Mouse (Mus musculus) frontal cortex, postnatal 25 days (tissue): ENCODE results near the gene Psmd7.

Experiments
- DNase-seq, 2 experiments: peaks; one replicate each; pipeline ENCODE4 v3.0.0; 2022; ENCODE audit warnings: low spot score in 2 of 2

Psmd7 gene

DNA sequence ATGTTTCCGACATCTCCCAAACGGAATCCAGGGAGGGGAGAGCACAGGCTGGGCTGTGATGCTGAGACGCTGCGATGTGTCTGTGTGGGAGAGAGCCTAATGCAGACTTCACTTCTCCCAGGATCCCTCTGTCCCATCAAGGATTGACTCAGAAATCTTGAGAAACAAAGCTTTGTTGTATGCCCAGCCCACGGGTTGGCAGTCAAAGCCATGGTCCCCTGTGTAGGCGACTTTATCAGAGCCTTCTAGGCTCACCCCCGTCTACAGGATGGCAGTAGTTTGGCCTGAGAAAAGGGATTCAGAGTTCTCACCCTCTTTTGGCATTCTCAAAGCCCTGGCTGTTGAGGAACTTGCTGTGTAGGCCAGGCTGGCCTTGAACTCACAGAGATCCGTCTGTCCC is 9.7 kb downstream of the Psmd7 start:
- no peak for DNase-seq

DNA sequence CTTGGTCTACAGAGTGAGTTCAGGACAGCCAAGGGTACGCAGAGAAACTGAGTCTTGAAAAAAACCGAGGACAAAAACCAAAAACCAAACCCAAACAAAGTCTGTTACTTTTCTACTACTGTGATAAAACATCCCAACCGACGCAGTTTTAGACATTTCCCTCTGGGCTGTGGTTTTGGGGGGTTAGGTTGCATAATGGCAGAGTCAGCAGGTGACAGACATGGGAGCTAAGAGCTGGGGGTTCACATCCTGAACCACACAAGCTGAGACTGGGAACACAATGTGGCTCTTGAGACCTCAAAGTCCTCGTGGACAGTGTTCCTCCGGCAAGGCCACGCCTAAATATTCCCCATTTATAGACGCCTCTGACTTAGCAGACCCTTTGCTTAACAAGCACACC is 10.1 kb downstream of the Psmd7 start:
- no peak for DNase-seq

DNA sequence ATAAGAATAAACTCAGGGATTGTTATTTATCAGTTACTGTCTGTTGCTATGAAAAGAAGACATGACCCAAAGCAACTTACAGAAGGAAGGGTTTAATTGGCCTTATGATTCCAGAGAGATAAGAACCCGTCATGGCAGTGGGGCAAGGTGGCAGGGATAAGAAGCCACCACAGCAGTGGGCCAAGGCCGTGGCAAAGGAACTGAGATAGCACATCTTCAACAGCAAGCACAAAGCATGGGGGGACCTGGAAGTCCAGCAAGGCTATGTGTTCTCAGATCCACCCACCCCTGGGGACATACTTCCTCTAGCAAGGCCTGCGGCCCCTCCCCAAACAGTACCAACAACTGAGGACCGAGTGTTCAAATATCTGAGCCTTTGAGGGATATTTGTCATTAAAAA is 10.6 kb downstream of the Psmd7 start:
- DNase-seq: no peak

DNA sequence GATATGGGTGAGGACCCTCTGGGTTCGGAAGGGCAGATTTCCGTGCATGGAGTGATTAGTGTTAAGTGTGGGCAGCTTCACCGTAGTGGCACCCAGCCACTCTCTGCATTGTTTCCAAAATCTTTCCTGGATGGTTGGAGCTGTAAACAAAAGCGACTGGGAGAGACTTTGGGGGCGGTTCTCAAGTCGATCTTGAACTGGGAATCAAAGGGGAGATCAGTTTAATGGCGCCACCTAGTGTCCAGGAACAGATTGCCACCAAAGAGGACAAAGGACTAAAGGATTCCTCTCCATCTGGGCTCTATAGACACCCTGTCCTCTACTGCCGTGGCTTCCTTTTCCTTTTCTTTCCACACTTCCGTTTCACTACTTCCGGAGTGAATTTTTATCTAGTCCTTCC is 11.6 kb downstream of the Psmd7 start:
- DNase-seq: peak; percentile 72 to 76

DNA sequence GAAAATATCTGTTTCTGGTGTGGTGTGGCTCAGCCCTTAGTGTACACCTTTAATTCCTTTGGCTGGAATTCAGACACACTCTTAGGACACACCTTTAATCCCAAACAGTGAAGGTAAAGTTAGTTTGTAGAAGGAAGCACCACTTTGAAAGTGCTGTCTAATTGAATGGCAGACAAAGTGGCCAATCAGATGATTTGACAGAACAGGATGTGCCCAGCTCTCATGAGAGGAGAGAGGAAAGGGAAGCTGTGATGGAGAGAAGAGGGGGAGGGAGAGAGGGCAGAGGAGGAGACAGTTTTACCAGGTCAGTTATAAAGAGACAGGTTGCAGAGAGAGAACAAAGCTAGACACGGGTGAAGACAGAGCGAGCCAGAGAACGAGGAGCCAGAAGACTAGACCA is 13.5 kb downstream of the Psmd7 start:
- DNase-seq: no peak

DNA sequence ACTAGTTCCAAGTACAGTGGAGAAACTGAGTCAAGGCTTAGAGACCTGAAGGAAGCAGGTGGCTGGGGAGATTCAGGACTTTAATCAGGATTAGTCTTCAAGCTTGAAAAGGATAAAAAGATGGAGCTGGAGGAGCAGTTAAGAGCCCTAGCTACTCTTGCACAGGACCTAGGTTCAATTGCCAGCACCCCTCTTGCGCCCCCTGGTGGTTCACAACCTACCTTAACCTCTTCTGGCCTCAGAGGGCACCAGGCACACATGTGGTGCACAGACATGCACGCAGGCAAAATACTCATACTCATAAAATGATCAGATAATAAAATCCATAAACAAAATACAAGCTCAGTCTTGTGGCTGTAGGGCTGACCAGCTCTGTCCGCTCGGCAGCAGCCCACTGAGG is 15.8 kb downstream of the Psmd7 start:
- DNase-seq: peak; percentile 61 to 64

DNA sequence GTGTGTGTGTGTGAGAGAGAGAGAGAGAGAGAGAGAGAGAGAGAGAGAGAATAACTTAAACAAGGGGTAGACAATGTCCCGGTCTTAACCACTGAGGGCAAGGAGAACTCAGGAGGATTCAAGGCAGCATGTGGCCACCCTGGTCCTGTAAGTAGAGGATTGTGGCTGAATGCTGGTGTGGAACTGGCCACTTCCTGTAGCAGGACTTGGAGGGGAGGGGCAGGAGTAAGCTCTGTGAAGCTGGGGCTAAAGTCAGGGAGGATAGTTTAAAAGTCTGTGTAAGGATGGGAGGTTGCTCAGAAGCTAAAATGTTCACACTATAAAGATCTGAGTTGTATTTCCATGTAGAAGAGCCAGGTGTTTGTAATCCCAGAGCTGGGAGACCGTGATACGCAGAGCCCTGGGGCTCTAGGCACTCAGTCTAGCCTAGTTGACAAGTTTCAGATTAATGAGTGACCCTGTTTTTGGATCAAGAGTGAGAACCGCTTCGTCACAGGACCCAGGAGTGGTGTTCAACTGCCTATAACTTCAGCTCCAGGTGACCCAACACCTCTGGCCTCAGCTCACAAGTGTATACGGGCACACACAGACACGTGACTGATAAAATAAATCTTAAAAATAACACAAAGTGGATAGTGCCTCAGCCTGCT is 16.7 kb downstream of the Psmd7 start:
- no peak for DNase-seq

DNA sequence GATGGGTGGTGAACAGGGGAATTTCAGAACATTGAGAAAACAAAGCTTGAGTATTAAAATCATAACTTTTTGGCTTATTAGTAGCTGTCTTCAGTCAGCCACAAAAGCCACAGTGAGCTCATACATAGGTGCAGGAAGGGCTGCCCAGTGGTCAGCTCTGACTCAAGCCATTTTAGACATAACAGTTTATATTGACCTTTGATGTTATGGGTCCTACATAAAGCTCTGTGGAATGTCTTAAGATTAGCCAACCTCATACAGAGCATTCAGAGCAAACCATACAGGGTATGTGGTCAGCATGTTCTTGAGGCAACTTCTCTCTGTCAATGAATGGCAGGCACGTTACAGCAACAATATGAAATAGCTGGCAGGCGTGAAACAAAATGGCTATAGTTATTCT is 17.2 kb downstream of the Psmd7 start:
- no peak for DNase-seq

DNA sequence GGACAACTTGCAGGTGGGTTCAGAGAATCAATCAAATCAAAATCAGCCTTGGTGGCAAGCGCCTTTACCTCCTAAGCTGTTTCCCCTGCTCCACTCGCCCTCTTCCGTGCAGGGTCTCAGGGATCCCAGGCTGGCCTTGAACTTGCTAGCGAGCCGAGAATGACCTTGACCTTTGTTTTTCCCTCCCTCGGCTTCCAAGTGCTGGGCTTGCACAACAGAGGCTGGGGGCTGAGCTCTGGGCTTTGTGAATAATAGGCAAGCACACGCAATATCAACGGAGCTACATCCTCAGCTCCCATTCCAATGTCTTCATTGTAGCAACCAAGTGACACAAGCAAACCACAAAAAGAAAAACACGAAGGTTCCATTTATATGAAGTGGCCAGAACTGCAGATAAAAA is 26.1 kb downstream of the Psmd7 start:
- no peak for DNase-seq

DNA sequence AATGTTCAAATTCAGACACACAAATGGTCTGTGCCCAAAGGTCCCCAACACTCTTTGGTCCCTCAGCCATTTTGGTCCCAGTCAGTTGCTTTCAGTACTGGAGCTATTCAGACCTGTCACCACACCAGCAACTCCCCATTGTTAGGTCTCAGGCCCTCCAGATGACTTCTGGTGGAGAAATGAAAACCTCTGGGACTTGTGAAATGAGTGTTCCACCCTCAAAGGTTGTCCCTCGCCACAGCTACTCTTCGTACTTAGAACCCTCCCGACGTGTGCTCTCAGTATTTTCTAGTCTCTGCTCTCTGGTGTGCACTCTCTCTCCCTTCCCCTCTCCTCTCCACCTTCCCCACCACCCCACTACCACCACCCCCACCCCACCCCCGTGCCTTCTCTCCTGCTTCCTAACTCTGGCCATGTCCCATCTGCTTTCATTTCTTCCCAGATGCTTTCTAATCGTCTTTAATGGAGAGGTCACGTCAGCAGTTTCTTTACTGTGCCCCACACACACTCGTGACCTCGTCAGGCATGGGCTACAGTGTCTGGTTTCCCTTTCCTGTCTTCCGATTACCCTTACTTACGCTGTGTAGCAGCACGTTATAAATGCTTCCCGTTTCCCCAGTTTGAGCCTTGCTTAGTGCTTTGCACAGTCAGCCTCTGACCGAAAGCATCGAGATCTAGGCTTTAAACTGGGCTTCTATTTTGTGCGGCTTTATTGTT is 27.3 kb downstream of the Psmd7 start:
- no peak for DNase-seq

DNA sequence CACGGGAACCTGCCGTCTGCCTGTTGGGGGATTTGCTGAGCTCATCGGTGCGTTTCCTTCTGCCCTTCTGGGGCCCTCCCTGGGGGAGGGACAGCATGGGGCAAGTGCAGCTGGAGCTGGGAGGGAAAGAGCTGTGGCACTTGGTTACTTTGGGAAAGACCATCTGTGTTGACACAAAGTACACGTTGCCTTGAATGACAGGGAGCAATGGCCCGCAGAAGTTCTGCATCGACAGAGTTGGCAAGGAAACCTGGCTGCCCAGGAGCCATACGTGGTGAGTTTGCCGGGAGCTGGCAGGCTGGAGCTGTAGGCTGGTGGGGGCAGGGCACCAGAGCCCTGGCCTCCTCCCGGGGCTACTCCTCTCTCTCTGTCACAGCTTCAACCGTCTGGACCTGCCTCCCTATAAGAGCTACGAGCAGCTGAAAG is 31.7 kb downstream of the Psmd7 start:
- no peak for DNase-seq

DNA sequence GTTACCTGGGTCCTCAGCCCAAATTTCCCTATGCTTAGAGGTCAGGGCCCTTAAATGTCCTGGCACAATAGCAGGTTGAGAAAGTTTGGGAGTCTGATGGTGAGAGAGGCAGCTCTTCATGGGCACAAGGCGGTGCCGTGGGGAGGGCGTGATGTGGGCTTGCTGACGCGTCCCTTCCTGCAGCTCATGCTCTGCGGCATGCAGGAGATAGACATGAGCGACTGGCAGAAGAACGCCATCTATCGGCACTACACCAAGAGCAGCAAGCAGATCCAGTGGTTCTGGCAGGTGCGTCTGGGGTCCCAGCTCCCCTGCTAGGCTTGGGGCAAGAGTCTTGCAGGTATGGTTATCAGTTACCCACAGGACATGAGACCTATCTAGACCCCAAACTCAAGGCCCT is 33.0 kb downstream of the Psmd7 start:
- DNase-seq: no peak

DNA sequence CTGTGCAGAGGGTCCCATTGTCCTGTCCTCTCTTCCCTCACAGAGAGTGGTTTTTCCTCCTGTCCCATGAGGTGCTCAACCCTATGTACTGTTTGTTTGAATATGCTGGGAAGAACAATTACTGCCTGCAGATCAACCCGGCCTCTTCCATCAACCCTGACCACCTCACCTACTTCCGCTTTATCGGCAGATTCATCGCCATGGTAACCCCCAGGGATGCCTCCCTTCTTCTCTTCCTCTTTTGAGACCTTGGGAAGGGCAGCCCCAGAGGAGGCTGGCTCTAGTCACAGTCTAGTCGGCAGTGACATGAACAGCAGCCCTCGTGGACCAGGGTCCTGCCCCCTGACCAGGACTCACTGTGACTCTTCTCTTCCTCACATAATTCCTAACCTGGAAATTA is 36.0 kb downstream of the Psmd7 start:
- no peak for DNase-seq

DNA sequence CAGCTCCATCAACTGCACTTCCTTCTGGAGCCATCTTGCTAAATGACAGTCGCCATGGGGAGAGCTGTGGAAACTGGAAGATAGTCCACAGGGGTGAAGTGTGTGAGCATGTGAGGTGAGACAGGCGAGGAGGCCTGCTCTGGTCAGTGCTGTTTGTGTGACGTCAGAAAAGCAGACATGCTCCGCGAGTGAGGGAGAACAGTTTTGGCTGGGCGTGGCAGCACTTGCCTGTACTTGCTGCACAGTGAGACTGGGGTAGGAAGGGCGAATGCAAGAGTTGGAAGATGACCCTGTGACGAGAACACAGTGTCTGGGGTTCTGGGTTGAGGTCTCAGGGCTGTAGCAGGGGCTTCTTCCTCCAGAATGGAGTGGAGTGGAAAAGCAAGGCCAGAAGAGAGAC is 41.4 kb downstream of the Psmd7 start:
- DNase-seq: no peak

DNA sequence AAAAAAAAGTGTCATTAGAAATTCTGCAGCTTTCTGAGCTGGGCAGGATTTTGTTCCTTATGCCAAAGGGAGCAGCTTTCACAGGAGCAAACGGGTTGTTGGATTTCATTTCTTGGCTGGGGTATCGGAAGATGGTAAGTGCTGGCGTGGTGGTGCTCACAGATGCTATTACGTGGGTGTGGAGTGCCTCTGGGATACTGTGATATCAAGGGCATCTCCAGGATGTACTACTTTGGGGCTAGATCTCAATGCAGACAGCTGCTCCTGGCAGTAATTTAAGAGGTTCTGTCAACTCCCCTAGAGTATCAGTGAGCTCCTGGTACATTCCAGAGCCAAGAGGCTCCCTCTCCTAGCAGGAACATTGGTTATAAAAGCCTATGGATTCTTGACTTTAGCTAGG is 42.1 kb downstream of the Psmd7 start:
- DNase-seq: no peak

DNA sequence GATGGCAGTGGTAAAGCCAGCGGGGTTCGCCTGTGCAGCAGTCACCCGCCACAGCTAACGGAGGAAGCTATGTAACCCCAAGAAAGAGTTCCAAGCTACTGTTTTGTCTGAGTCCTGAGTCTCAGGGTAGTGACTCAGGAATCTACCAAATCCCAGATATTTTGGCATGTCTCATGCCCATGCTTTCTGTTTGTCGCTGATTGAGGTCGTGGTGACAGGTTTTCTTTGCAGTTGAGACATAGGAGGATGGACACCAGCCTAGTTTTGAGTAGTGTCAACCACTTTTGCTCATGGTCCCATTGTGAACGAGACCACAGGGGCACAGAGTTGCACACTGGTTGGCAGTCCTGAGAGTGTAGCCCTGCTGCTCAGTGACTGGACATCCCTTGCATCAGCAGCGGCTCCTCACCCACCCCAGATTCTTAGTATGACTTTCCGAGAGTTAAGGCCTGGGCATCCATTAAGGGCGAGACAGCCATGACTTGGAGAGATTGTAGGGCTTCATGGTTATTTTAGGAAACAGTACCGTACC is 42.6 kb downstream of the Psmd7 start:
- DNase-seq: no peak

DNA sequence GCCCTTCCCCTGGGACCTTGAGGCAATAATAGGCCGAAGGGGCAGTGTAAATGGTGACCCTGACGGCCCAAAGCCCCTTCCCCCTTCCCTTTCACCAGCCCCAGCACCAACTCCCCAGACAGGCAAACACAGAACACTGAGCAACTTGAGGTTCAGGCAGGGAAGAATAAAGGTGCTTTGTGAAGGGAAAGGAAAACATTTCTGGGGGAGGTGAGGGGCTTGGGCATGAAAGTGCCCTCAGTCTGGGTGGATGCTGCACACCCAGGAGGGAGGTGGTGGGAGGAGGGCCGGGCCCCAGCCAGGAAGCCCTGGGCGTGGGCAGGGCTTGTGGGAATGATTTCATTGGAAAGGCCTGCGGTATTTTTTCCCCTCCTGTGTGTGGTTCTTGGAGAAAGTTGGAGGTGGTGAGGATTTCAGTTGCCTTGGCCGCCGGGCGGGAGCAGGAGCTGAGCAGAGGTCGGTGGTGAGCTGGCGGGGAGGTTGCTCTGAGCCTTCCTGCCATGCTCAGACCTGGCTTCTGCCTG is 43.6 kb downstream of the Psmd7 start:
- peak in 1 of 2 experiments; percentile 26 for DNase-seq

DNA sequence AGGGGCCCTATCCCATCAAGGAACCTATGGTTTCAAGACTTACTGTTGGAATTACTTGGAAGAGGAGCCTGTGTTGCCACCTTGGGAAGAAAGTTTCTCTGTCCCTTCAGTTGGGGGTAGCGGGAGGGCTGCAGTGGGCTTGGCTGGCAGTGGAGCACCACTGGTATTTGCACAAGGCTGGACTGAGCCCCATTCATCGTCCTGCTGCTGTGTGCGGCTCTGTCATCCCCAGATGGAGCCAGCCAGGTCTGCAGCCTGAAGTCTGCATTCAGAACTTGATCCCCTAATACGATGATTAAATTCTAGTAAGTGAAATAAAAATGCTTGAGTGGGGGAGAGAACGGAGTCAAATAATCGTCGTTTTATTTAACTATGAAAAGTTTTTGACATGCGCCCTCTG is 44.1 kb downstream of the Psmd7 start:
- no peak for DNase-seq

DNA sequence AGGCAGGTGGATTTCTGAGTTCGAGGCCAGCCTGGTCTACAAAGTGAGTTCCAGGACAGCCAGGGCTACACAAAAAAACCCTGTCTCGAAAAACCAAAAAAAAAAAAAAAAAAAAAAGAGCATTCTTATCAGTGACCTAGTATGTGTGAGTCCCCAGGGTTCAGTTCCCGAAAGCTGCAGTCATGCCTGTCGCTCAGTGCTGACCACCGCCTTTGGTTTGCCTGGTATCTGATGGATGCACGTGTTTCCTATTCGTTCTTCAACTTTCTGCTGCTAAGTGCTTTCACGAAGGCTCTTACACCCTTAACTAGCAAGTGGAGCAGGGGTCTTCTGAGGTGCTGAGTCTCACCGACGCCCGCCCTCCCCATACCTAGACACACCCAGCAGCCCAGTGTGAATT is 44.5 kb downstream of the Psmd7 start:
- DNase-seq: no peak

DNA sequence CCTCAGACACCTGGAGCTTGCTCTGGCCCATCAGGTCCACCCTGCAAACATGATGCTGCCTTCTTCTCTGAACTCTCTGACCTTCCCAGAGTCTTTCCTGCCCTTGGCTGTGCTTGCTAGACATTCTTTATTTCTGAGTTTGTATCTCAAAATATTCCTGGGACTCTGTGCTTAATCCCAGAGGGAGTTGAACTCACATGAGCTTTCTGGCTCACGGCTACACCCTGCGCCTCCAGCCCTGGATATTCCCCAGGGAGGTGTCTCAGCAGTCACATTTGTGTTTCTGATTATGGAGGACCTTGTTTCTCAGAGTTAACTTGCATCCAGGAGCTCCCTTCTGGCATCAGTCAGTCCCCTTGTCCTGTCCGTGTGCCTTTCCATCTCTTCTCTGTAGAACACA is 46.1 kb downstream of the Psmd7 start:
- no peak for DNase-seq

DNA sequence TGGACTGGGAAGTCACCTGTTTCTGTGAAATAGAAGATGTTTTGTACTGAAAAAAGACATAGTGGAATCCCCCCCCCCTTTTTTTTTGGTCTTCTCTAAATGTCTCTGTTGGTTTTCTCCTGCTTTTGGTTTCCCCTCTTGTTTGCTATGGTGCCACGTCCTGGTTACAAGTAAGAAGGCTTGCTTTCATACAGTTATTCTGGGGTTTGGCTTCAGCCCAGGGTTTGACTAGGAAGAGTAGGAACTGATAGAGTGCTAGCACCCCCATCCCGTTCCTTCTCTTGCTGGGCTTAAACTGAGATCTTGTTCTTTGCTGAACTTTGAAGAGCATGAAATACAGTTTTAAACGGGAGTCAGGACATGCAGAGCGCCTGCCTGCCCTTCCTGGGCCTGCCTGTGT is 46.9 kb downstream of the Psmd7 start:
- no peak for DNase-seq

DNA sequence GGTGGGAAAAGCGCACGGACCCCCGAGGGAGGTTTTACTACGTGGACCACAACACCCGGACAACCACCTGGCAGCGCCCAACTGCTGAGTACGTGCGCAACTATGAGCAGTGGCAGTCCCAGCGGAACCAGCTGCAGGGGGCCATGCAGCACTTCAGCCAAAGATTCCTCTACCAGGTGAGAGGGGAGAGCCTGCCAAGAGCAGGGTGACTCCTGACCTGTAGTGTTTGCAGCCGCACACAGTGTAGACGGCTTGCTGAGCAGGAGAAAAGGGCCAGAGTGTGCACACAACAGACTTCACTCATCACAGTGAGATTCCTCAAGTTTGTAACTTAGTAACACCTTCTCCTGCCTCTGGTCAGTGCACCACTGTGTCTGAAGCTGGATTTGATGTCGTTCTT is 47.6 kb downstream of the Psmd7 start:
- DNase-seq: no peak

DNA sequence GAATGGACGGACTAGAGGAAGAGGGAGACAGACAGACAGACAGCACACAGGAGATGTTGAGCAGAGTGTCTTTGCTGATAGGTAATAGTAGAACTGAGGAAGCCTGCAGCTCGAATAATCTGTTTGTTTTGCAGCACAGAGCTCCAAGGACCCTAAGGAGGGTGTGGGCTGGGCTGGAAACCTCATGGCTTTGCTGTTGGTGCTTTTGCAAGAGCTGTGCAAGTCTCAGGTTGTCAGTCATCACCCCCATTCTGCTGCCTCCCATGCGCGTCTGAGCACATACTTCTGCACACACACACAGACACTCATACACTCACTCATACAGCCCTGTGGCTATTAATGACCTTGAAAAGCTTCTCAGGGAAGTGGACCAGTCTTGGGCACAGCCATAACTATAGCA is 50.8 kb downstream of the Psmd7 start:
- no peak for DNase-seq
